Mouse (Mus musculus): ENCODE measurements around the gene Rgl1. TPM values are rescaled to one million over a fixed set of nuclear protein-coding genes. Genes with fewer than 3 reads are reported as not detected.
A peak's percentile ranks its signal among the peaks of the same experiment; 100 is the strongest.
"Not testable (repeated sequence)": the region's sequence is repeated elsewhere in the genome, so short reads cannot be mapped to it uniquely, and the experiment has no call there.

Rgl1 gene
- total and polyA plus RNA-seq, 2 experiments from 2014 or later, result 36.7 to 38.9 TPM

GRCm38 (mm10) chr1:152779071-152779737, 13.1 kb upstream of the Rgl1 start:
- no peak overlapping the region for H3K4me2 ChIP-seq (ENCODE audit: low read depth, low read length)
- TF ChIP-seq CTCF (IDR thresholded peaks at IDR 0.05; ENCODE audit: low read depth) (peak; percentile 74), EP300 (IDR thresholded peaks at IDR 0.05; ENCODE audit: low read depth) (no peak)

GRCm38 (mm10) chr1:152774601-152775000, 8.4 kb upstream of the Rgl1 start:
- WGBS, result 90% methylated on average over 3 of the region's 3 CpGs
- not testable (repeated sequence) for H3K9me3 ChIP-seq (replicated peaks; ENCODE audit: control insufficient read depth, low read length); H3K4me2 ChIP-seq (ENCODE audit: low read depth, low read length); ATAC-seq (ENCODE audit: insufficient read depth, low read depth); H3K27me3 ChIP-seq (ENCODE audit: control insufficient read depth, insufficient read depth, low read length); H3K27ac ChIP-seq (ENCODE audit: low read depth); DNase-seq (ENCODE audit: low spot score); H3K9ac ChIP-seq (replicated peaks; ENCODE audit: low read depth, low read length); H3K4me1 ChIP-seq (ENCODE audit: control insufficient read depth, insufficient read depth); H3K4me3 ChIP-seq (ENCODE audit: low read depth, low read length)
- peaks cover 63% of the 10 kb centered on the region for H3K36me3 ChIP-seq (replicated peaks; ENCODE audit: control insufficient read depth, insufficient read depth, low read length)

More at GRCm38 (mm10) chr1:152779071-152779737, 13.1 kb upstream of the Rgl1 start:
- H3K27me3 ChIP-seq (ENCODE audit: control insufficient read depth, insufficient read depth, low read length), result no peaks in the 10 kb centered on the region
- H3K9ac ChIP-seq (replicated peaks; ENCODE audit: low read depth, low read length), result no peak overlapping the region
- no peaks in the 10 kb centered on the region for H3K9me3 ChIP-seq (replicated peaks; ENCODE audit: control insufficient read depth, low read length)
- no peak overlapping the region for H3K4me3 ChIP-seq (ENCODE audit: low read depth, low read length)
- DNase-seq (ENCODE audit: low spot score) (peak; percentile 51), ATAC-seq (ENCODE audit: insufficient read depth, low read depth) (peak; percentile 84)
- no peak overlapping the region for H3K27ac ChIP-seq (ENCODE audit: low read depth)
- 20% methylated on average over 10 of the region's 10 CpGs for WGBS
- peaks cover 23% of the 10 kb centered on the region for H3K36me3 ChIP-seq (replicated peaks; ENCODE audit: control insufficient read depth, insufficient read depth, low read length)
- no peaks in the 10 kb centered on the region for H3K4me1 ChIP-seq (ENCODE audit: control insufficient read depth, insufficient read depth)

GRCm38 (mm10) chr1:152771016-152771415, 4.9 kb upstream of the Rgl1 start:
- Histone ChIP-seq H3K4me3 (ENCODE audit: low read depth, low read length) (no peak overlapping the region), H3K27me3 (ENCODE audit: control insufficient read depth, insufficient read depth, low read length) (no peaks in the 10 kb centered on the region), H3K36me3 (replicated peaks; ENCODE audit: control insufficient read depth, insufficient read depth, low read length) (peaks cover 62% of the 10 kb centered on the region), H3K4me2 (ENCODE audit: low read depth, low read length) (no peak overlapping the region), H3K27ac (ENCODE audit: low read depth) (no peak overlapping the region), H3K9ac (replicated peaks; ENCODE audit: low read depth, low read length) (no peak overlapping the region), H3K4me1 (ENCODE audit: control insufficient read depth, insufficient read depth) (no peaks in the 10 kb centered on the region), H3K9me3 (replicated peaks; ENCODE audit: control insufficient read depth, low read length) (no peaks in the 10 kb centered on the region)
- 78% methylated on average over 9 of the region's 9 CpGs for WGBS
- ATAC-seq (ENCODE audit: insufficient read depth, low read depth) (no peak), DNase-seq (ENCODE audit: low spot score) (no peak)
- no peak for TF ChIP-seq CTCF (IDR thresholded peaks at IDR 0.05; ENCODE audit: low read depth)
- no peak for TF ChIP-seq EP300 (IDR thresholded peaks at IDR 0.05; ENCODE audit: low read depth)

DNA sequence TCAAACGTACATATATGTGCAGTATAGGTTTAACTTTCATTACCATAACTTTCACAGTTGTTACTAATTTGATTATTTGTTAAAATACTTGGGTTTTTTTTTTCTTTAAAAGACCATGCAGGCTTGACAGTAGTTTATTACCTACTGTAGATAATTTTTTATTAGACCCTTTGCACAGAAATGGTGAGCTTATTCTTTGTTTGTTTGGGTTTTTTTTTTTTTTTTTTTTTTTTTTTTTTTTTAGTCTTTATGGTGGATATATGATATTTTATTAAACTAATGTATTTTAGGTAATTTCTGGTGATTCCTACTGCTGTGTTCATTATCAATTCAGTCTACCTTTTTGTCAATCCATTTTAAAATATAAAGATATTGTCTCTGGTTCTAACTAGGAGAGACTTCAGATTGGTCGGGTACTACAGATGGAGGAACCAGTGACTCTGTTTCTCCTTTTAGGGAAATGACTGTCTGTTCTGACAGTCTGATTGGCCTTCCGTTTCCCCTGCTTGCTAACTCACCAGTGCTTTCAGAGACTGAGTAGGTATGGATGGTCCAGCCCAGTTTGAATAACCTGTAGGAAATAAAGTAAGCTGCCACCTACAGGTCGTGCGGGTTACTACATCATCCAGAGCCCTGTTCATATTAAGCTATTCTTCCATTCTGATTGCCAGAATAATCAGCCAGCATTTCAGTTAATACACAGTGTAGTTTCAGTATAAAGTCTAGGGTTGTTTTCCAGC, 1.8 kb upstream of the Rgl1 start:
- no peaks in the 10 kb centered on the region for H3K4me1 ChIP-seq (ENCODE audit: control insufficient read depth, insufficient read depth)
- H3K27me3 ChIP-seq (ENCODE audit: control insufficient read depth, insufficient read depth, low read length), result no peaks in the 10 kb centered on the region
- DNase-seq (ENCODE audit: low spot score) (peak; percentile 94), ATAC-seq (ENCODE audit: insufficient read depth, low read depth) (peak; percentile 47)
- WGBS, result 4% methylated on average over 5 of the region's 5 CpGs
- H3K9ac ChIP-seq (replicated peaks; ENCODE audit: low read depth, low read length), result no peak overlapping the region
- H3K4me2 ChIP-seq (ENCODE audit: low read depth, low read length), result peak overlapping the region; percentile 65
- H3K9me3 ChIP-seq (replicated peaks; ENCODE audit: control insufficient read depth, low read length), result no peaks in the 10 kb centered on the region
- peak overlapping the region; percentile 96 for H3K27ac ChIP-seq (ENCODE audit: low read depth)
- no peak for TF ChIP-seq EP300 (IDR thresholded peaks at IDR 0.05; ENCODE audit: low read depth)
- TF ChIP-seq CTCF (IDR thresholded peaks at IDR 0.05; ENCODE audit: low read depth), result peak; percentile 73
- H3K36me3 ChIP-seq (replicated peaks; ENCODE audit: control insufficient read depth, insufficient read depth, low read length), result peaks cover 36% of the 10 kb centered on the region
- H3K4me3 ChIP-seq (ENCODE audit: low read depth, low read length), result peak overlapping the region; percentile 97

GRCm38 (mm10) chr1:152766804-152767748, 925 bp upstream of the Rgl1 start:
- DNase-seq (ENCODE audit: low spot score) (peak; percentile 36), ATAC-seq (ENCODE audit: insufficient read depth, low read depth) (peak; percentile 40; the same call in 1 of the 2 replicates)
- Histone ChIP-seq H3K9ac (replicated peaks; ENCODE audit: low read depth, low read length) (peak overlapping the region; percentile 97), H3K27me3 (ENCODE audit: control insufficient read depth, insufficient read depth, low read length) (no peaks in the 10 kb centered on the region), H3K4me1 (ENCODE audit: control insufficient read depth, insufficient read depth) (no peaks in the 10 kb centered on the region), H3K4me2 (ENCODE audit: low read depth, low read length) (peak overlapping the region; percentile 65), H3K4me3 (ENCODE audit: low read depth, low read length) (peak overlapping the region; percentile 97), H3K27ac (ENCODE audit: low read depth) (peak overlapping the region; percentile 96), H3K36me3 (replicated peaks; ENCODE audit: control insufficient read depth, insufficient read depth, low read length) (peaks cover 27% of the 10 kb centered on the region), H3K9me3 (replicated peaks; ENCODE audit: control insufficient read depth, low read length) (no peaks in the 10 kb centered on the region)
- no peak for TF ChIP-seq EP300 (IDR thresholded peaks at IDR 0.05; ENCODE audit: low read depth)
- TF ChIP-seq CTCF (IDR thresholded peaks at IDR 0.05; ENCODE audit: low read depth), result no peak
- under 1% methylated on average over 52 of the region's 60 CpGs for WGBS

Measured in heart, postnatal 0 days (tissue).